Mouse (Mus musculus): ENCODE results near the gene Stag2.

DNA sequence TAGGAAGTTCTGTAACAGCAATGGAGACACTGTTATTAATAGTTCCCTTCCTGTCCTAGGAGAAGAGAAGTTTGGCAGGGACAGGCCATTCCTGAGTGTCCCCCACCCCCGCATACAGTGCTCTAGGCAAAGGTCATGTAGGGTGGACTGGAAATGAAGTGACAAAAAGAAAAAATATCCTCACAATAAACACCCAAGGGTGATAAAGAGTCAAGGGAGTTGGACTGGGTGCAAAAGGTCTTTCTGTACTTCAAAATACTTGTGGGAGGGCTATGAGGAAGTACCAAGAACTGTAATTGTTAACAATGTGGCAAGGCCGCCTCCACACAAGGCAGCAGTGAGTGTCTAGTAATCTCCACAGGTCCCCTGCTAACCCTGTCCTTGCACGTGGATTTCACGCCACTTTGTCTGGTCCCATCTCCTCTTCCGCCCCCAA lies 1.1 kb upstream of the Stag2 start:
- TF ChIP-seq POLR2A (IDR thresholded peaks at IDR 0.05; ENCODE audit: borderline replicate concordance, low read depth, low read length) = no peak
- TF ChIP-seq CTCF (IDR thresholded peaks at IDR 0.05; ENCODE audit: low read depth, low read length) = no peak
